ENCODE assay signal across 13 mouse cellular contexts in genomic region chr4:136176022-136176552, GRCm38 (mm10). TPM values are rescaled to one million over a fixed set of nuclear protein-coding genes. Genes with fewer than 3 reads are reported as not detected.
DNase-seq lines count a peak whose midpoint lies in the region; ATAC-seq and TF ChIP-seq lines count a peak whose summit lies in the region.
"Had no signal": no experiment of that assay in that cellular context is flagged by ENCODE, and none has a peak within 500 bp of the region (broad histone marks: within the 10 kb centered on the region; RNA-seq: fewer than 3 reads in every experiment).

No protein-coding gene starts in this region.

- 59% methylated on average over 10 of the region's 10 CpGs for WGBS in lung, postnatal 0 days
- 77% methylated on average over 10 of the region's 10 CpGs for WGBS in forebrain, embryonic 14.5 days
- WGBS in macrophage (ENCODE audit: missing documents) = 94% methylated on average over 10 of the region's 10 CpGs
- 74% methylated on average over 10 of the region's 10 CpGs for WGBS in midbrain, embryonic 13.5 days

- no peak for DNase-seq in lung, postnatal 0 days (ENCODE audit: low spot score)
- no peak for DNase-seq in lung, postnatal 10 days
- DNase-seq in forebrain, embryonic 14.5 days (ENCODE audit: low spot score) = no peak
- DNase-seq in Muller cell, postnatal 12 days (ENCODE audit: inconsistent ontology term) = no peak
- DNase-seq: B cell, adult 2 months; cerebellum, adult 2 months; heart, postnatal 36 days had no signal

- peak overlapping the region; percentile 90 for H3K27ac ChIP-seq in lung, postnatal 0 days (ENCODE audit: low read length)
- H3K27ac ChIP-seq in forebrain, embryonic 14.5 days (ENCODE audit: low read depth, low read length) = no peak overlapping the region
- peak overlapping the region; percentile 81 for H3K27ac ChIP-seq in macrophage
- no peak overlapping the region; the same call in 1 of the 2 replicates for H3K27ac ChIP-seq in midbrain, embryonic 13.5 days

- H3K4me1 ChIP-seq in erythroblast, embryonic 14.5 days (ENCODE audit: control insufficient read depth) = peaks cover 80% of the 10 kb centered on the region
- H3K4me1 ChIP-seq in lung, postnatal 0 days (ENCODE audit: insufficient read depth, low read depth, low read length) = peaks cover 53% of the 10 kb centered on the region
- H3K4me1 ChIP-seq in forebrain, embryonic 14.5 days (ENCODE audit: control insufficient read depth, insufficient read depth, low read length) = peaks cover 16% of the 10 kb centered on the region; the same call in 1 of the 2 replicates
- peaks cover 71% of the 10 kb centered on the region for H3K4me1 ChIP-seq in midbrain, embryonic 13.5 days (replicated peaks)

- H3K36me3 ChIP-seq in erythroblast, embryonic 14.5 days (ENCODE audit: control insufficient read depth) = peaks cover 85% of the 10 kb centered on the region
- no peaks in the 10 kb centered on the region for H3K36me3 ChIP-seq in lung, postnatal 0 days (ENCODE audit: insufficient read depth, low read length)
- H3K36me3 ChIP-seq in forebrain, embryonic 14.5 days (ENCODE audit: control insufficient read depth, insufficient read depth, low read length) = no peaks in the 10 kb centered on the region
- H3K36me3 ChIP-seq in macrophage (ENCODE audit: inconsistent target) = no peaks in the 10 kb centered on the region
- no peaks in the 10 kb centered on the region for H3K36me3 ChIP-seq in midbrain, embryonic 13.5 days

- ATAC-seq in erythroblast, adult 5-6 weeks (replicated peaks; ENCODE audit: low FRiP score, poor library complexity, severe bottlenecking) = no peak
- no peak for ATAC-seq in lung, postnatal 0 days
- ATAC-seq in forebrain, embryonic 14.5 days = no peak
- no peak for ATAC-seq in midbrain, embryonic 13.5 days
- ATAC-seq: activated CD4-positive, CD25-positive, alpha-beta regulatory T cell, adult 4 months had no signal

- H3K27me3 ChIP-seq in erythroblast, embryonic 14.5 days (ENCODE audit: control insufficient read depth) = no peaks in the 10 kb centered on the region
- no peaks in the 10 kb centered on the region for H3K27me3 ChIP-seq in lung, postnatal 0 days (replicated peaks; ENCODE audit: insufficient read depth, low read length)
- no peaks in the 10 kb centered on the region for H3K27me3 ChIP-seq in forebrain, embryonic 14.5 days (replicated peaks; ENCODE audit: control insufficient read depth, insufficient read depth, low read length)
- peaks cover 5% of the 10 kb centered on the region; the same call in 1 of the 2 replicates for H3K27me3 ChIP-seq in midbrain, embryonic 13.5 days

- H3K9ac ChIP-seq in lung, postnatal 0 days (replicated peaks; ENCODE audit: low read depth) = no peak overlapping the region
- 0 out of 2 replicates have a peak overlapping the region, but pooled peaks have one; percentile 25 for H3K9ac ChIP-seq in forebrain, embryonic 14.5 days (ENCODE audit: low read length)
- H3K9ac ChIP-seq in midbrain, embryonic 13.5 days (replicated peaks) = no peak overlapping the region; the same call in none of the 2 replicates

- peak overlapping the region; percentile 82 for H3K4me3 ChIP-seq in erythroblast, embryonic 14.5 days (replicated peaks)
- no peak overlapping the region for H3K4me3 ChIP-seq in lung, postnatal 0 days (ENCODE audit: low read depth, low read length)
- no peak overlapping the region for H3K4me3 ChIP-seq in forebrain, embryonic 14.5 days (ENCODE audit: low read depth, low read length)
- no peak overlapping the region for H3K4me3 ChIP-seq in macrophage (ENCODE audit: inconsistent target)
- H3K4me3 ChIP-seq in midbrain, embryonic 13.5 days (replicated peaks) = no peak overlapping the region

- no peak for TF ChIP-seq CTCF in lung, postnatal 0 days (IDR thresholded peaks at IDR 0.05)

- H3K9me3 ChIP-seq in erythroblast, embryonic 14.5 days (ENCODE audit: control insufficient read depth, low read length) = no peaks in the 10 kb centered on the region
- H3K9me3 ChIP-seq in lung, postnatal 0 days (ENCODE audit: low read length) = no peaks in the 10 kb centered on the region
- H3K9me3 ChIP-seq in forebrain, embryonic 14.5 days (replicated peaks; ENCODE audit: control insufficient read depth, low read length) = no peaks in the 10 kb centered on the region
- no peaks in the 10 kb centered on the region for H3K9me3 ChIP-seq in midbrain, embryonic 13.5 days

- peaks cover 65% of the 10 kb centered on the region for H3K79me2 ChIP-seq in macrophage (ENCODE audit: inconsistent target)

- H3K4me2 ChIP-seq in lung, postnatal 0 days (replicated peaks; ENCODE audit: low read depth, low read length) = no peak overlapping the region
- no peak overlapping the region for H3K4me2 ChIP-seq in forebrain, embryonic 14.5 days (ENCODE audit: low read length)
- no peak overlapping the region for H3K4me2 ChIP-seq in midbrain, embryonic 13.5 days (replicated peaks)

- TF ChIP-seq EP300 in lung, postnatal 0 days (IDR thresholded peaks at IDR 0.05) = no peak

RNA-seq across cellular contexts. Expression of gene E2f2, which starts 3.9 kb away (rescaled TPM):
- 108 and 119 TPM in 2 replicates for polyA plus RNA-seq in erythroblast, embryonic 14.5 days (2012)
- total RNA-seq in erythroblast, adult 5-6 weeks (2015; ENCODE audit: low replicate concordance) = 226 and 246 TPM in 2 replicates
- total RNA-seq in erythroblast, adult 5-6 weeks (2017; ENCODE audit: low replicate concordance) = 344 and 364 TPM in 2 replicates
- polyA plus RNA-seq in lung, postnatal 0 days (2015; fragmentation: Nextera tagmentation; extraction: Ambion mirVana) = 17.8 and 19.1 TPM in 2 replicates
- 4.5 and 5.5 TPM in 2 replicates for polyA plus RNA-seq in forebrain, embryonic 14.5 days (2014; fragmentation: Nextera tagmentation; extraction: Ambion mirVana)
- 1 to 10 TPM; 1.3 to 8.2 (median 3.5) TPM for total RNA-seq in macrophage (2018; cell fraction: chromatin; rRNA removed)
- total RNA-seq in macrophage (2018; cell fraction: cytosol; rRNA removed) = 1 to 10 TPM in 22 of 26 experiments, under 1 TPM in 4; 0.38 to 2.9 (median 1.6) TPM
- 10 to 100 TPM in 1 of 26 experiments, 1 to 10 TPM in 25; 1.1 to 12.0 (median 3.1) TPM for total RNA-seq in macrophage (2018; cell fraction: nucleus; rRNA removed)
- polyA plus RNA-seq in macrophage (2018) = 1.5 to 5.0 TPM (median 2.6 TPM) in 3 replicates
- polyA plus RNA-seq in midbrain, embryonic 13.5 days (2015; fragmentation: Nextera tagmentation; extraction: Ambion mirVana) = 3.8 and 4.0 TPM in 2 replicates

RNA-seq across cellular contexts. Expression of gene Asap3, which starts 30.1 kb away (rescaled TPM):
- 0.01 TPM in 2 replicates for polyA plus RNA-seq in erythroblast, embryonic 14.5 days (2012)
- total RNA-seq in erythroblast, adult 5-6 weeks (2015; ENCODE audit: low replicate concordance) = 0.19 TPM in 1 of 2 replicates, not detected in the other
- 0.43 TPM in 1 of 2 replicates, not detected in the other for total RNA-seq in erythroblast, adult 5-6 weeks (2017; ENCODE audit: low replicate concordance)
- 5.4 and 5.5 TPM in 2 replicates for polyA plus RNA-seq in lung, postnatal 0 days (2015; fragmentation: Nextera tagmentation; extraction: Ambion mirVana)
- 1.6 and 2.4 TPM in 2 replicates for polyA plus RNA-seq in forebrain, embryonic 14.5 days (2014; fragmentation: Nextera tagmentation; extraction: Ambion mirVana)
- total RNA-seq in macrophage (2018; cell fraction: chromatin; rRNA removed) = 1 to 10 TPM in 2 of 26 experiments, under 1 TPM in 17, not detected in 7; 0.13 to 7.5 (median 0.30) TPM
- under 1 TPM in 20 of 26 experiments, not detected in 6; 0.03 to 0.29 (median 0.06) TPM for total RNA-seq in macrophage (2018; cell fraction: cytosol; rRNA removed)
- 1 to 10 TPM in 1 of 26 experiments, under 1 TPM in 14, not detected in 11; 0.11 to 4.8 (median 0.19) TPM for total RNA-seq in macrophage (2018; cell fraction: nucleus; rRNA removed)
- 0.04 to 0.09 TPM (median 0.07 TPM) in 3 replicates for polyA plus RNA-seq in macrophage (2018)
- polyA plus RNA-seq in midbrain, embryonic 13.5 days (2015; fragmentation: Nextera tagmentation; extraction: Ambion mirVana) = 3.9 and 4.5 TPM in 2 replicates
- total RNA-seq: megakaryocyte progenitor cell, adult 5-6 weeks had no signal

RNA-seq across cellular contexts. Expression of gene Id3, which starts 32.8 kb away (rescaled TPM):
- polyA plus RNA-seq in erythroblast, embryonic 14.5 days (2012) = 0.38 and 0.54 TPM in 2 replicates
- total RNA-seq in erythroblast, adult 5-6 weeks (2015; ENCODE audit: low replicate concordance) = not detected in 2 replicates
- not detected in 2 replicates for total RNA-seq in erythroblast, adult 5-6 weeks (2017; ENCODE audit: low replicate concordance)
- 430 and 477 TPM in 2 replicates for polyA plus RNA-seq in lung, postnatal 0 days (2015; fragmentation: Nextera tagmentation; extraction: Ambion mirVana)
- 117 and 118 TPM in 2 replicates for polyA plus RNA-seq in forebrain, embryonic 14.5 days (2014; fragmentation: Nextera tagmentation; extraction: Ambion mirVana)
- total RNA-seq in macrophage (2018; cell fraction: chromatin; rRNA removed) = 100 to 1,000 TPM in 1 of 26 experiments, 10 to 100 TPM in 17, 1 to 10 TPM in 6, under 1 TPM in 1, not detected in 1; 0.79 to 106 (median 19.0) TPM
- total RNA-seq in macrophage (2018; cell fraction: cytosol; rRNA removed) = 10 to 100 TPM in 15 of 26 experiments, 1 to 10 TPM in 7, under 1 TPM in 4; 0.19 to 99.1 (median 14.3) TPM
- total RNA-seq in macrophage (2018; cell fraction: nucleus; rRNA removed) = 100 to 1,000 TPM in 6 of 26 experiments, 10 to 100 TPM in 16, 1 to 10 TPM in 2, not detected in 2; 1.7 to 296 (median 18.8) TPM
- 0.34 to 38.1 TPM (median 3.1 TPM) in 3 replicates for polyA plus RNA-seq in macrophage (2018)
- 175 and 214 TPM in 2 replicates for polyA plus RNA-seq in midbrain, embryonic 13.5 days (2015; fragmentation: Nextera tagmentation; extraction: Ambion mirVana)

Comparison
In these comparisons a context has a peak if more than half of its experiments do, and no peak if none do; other contexts are left out.
1. H3K27ac ChIP-seq: peak in lung, postnatal 0 days (single experiment) and macrophage (single experiment); none in forebrain, embryonic 14.5 days (single experiment) and midbrain, embryonic 13.5 days (single experiment).